Mouse (Mus musculus): Measurements from ENCODE around the gene Ntrk3. TPM values are rescaled to one million over a fixed set of nuclear protein-coding genes. Genes with fewer than 3 reads are reported as not detected.

Gene Ntrk3
- total RNA-seq, 2 experiments from 2014 or later, result 16.9 to 20.4 TPM

DNA sequence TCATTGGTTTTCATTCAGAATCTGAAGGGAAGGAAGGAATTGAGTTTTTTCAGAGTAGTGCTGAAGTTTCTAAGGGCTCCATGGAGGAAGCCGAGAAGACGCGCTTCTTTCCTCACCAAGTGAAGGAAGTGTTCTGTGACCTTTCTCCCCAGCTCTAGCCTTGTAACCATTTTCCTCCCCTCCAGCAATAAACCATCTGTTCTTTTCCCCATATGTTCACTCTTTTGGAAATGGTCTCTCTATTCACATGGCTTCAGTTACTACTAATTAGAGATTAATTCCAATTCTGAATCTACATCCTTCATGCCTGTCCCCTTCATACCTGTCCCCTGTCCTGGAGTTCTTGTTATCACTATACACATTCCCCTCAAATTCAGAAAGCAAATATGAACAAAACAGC, 209.8 kb downstream of the Ntrk3 start:
- no peak for DNase-seq (ENCODE audit: low spot score in 2 of 2)

DNA sequence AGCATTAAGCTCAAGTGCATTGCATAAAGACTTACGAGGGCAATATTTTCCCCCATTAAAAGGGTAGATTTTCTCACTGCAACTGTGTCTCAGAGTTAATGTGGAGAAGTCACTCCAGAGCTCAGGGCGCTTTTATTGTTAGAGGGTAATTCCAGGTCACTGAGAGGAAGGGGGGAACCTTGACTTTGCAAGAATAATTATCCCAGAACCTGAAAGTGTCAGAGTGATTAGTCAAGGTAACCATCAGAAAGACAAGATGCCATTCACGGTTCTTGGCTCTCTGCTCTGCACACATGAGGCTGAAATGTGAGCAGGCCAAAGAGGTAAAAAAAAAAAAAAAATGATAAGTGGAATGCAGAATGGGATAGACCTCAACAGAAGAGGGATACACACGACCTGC, 210.2 kb downstream of the Ntrk3 start:
- no peak for DNase-seq (ENCODE audit: low spot score in 2 of 2)

DNA sequence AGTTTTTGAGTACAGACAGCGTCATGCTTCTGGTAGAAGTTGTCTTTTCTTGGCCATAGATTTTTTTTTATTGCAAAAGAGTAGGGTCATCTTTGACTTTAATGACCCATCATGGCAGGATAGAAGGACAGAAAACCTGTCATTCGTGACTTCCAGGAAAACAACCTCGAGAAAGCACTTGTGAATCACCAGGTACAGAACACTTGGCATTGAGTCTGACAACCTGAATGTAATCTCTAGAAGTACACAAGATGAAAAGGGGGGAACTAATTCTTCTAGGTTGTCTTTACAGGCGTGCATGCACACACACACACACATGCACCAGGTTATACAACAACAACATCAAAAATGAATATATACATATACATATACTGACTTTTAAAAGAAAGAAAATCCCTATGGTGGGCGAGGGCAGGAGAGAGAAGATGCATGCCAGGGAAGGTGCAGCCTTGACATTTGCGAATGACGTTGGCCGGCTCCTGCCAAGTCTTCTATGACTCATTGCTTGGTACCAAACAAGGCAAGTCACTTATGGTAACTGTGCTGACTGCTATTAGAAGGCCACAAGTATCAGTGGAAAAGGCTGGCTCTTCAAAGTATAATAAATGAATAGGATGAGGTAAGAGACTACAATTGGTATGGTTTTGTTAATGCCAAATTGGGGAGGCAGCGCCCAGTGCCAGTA, 217.4 kb downstream of the Ntrk3 start:
- peak in 1 of 2 experiments; percentile 6 for DNase-seq (ENCODE audit: low spot score in 2 of 2)

- no peak for DNase-seq (ENCODE audit: low spot score in 2 of 2)
These were observed 218.1 kb downstream of the Ntrk3 start for GRCm38 (mm10) chr7:78519689-78520088.

GRCm38 (mm10) chr7:78518760-78519363, 218.9 kb downstream of the Ntrk3 start:
- DNase-seq (ENCODE audit: low spot score in 2 of 2), result no peak

DNA sequence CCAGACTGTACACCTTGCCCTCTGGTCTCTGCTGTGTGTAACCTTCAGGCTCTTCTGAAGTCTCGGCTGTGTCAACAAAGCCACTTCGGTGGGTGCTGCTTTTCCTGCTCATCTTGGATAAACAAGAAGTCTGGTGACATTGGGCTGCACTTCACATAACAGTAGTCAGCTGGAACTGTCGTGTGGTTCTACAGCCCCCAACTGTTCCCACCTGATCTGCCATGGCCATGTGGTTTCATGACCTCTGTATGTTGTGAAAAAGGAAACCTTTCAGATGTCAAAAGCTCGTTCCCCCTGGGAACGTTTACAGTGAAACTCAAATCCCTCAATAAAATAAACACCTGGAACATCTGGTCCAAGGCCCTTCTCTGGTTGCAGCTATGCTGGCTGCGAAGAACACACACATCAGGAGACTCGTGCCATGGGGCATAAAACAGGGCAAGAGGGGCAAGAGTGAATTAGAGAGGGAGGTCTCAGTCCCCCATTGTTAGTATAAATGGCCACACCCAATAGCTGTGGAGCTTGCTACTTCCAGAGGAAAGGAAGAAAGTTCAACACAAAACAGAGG, 222.7 kb downstream of the Ntrk3 start:
- DNase-seq (ENCODE audit: low spot score in 2 of 2), result no peak

GRCm38 (mm10) chr7:78507032-78507611, 230.7 kb downstream of the Ntrk3 start:
- no peak for DNase-seq (ENCODE audit: low spot score in 2 of 2)

GRCm38 (mm10) chr7:78500863-78501262, 236.9 kb downstream of the Ntrk3 start:
- DNase-seq (ENCODE audit: low spot score in 2 of 2), result no peak

GRCm38 (mm10) chr7:78499970-78500369, 237.8 kb downstream of the Ntrk3 start:
- DNase-seq (ENCODE audit: low spot score in 2 of 2), result no peak

GRCm38 (mm10) chr7:78498356-78498755, 239.5 kb downstream of the Ntrk3 start:
- DNase-seq (ENCODE audit: low spot score in 2 of 2), result no peak

GRCm38 (mm10) chr7:78497819-78498218, 240.0 kb downstream of the Ntrk3 start:
- DNase-seq (ENCODE audit: low spot score in 2 of 2), result peak in 1 of 2 experiments; percentile 10

GRCm38 (mm10) chr7:78493591-78493990, 244.2 kb downstream of the Ntrk3 start:
- no peak for DNase-seq (ENCODE audit: low spot score in 2 of 2)

GRCm38 (mm10) chr7:78491176-78491575, 246.6 kb downstream of the Ntrk3 start:
- no peak for DNase-seq (ENCODE audit: low spot score in 2 of 2)

GRCm38 (mm10) chr7:78484290-78484689, 253.5 kb downstream of the Ntrk3 start:
- DNase-seq (ENCODE audit: low spot score in 2 of 2), result no peak

GRCm38 (mm10) chr7:78483729-78484128, 254.1 kb downstream of the Ntrk3 start:
- no peak for DNase-seq (ENCODE audit: low spot score in 2 of 2)

- DNase-seq (ENCODE audit: low spot score in 2 of 2), result no peak
These were observed 254.8 kb downstream of the Ntrk3 start for GRCm38 (mm10) chr7:78483061-78483460.

DNA sequence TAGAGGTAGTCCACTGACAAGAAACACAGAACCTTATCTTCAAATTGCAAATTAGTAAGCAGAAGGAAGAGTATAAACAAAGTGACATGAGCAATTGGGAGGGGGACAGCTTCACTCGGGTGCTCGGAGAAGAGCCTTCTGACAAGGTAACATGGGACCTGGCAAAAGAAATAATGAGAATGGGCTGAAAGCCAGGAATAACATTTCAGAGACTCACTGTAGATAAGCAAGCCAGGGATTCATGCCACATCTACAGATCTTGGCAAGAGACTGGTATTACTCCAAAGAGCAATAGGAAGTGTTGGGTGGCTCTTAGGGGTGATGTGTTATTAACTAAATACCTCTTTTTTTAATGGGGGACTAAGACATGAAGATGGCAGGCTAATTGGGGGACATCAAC, 258.9 kb downstream of the Ntrk3 start:
- no peak for DNase-seq (ENCODE audit: low spot score in 2 of 2)

DNA sequence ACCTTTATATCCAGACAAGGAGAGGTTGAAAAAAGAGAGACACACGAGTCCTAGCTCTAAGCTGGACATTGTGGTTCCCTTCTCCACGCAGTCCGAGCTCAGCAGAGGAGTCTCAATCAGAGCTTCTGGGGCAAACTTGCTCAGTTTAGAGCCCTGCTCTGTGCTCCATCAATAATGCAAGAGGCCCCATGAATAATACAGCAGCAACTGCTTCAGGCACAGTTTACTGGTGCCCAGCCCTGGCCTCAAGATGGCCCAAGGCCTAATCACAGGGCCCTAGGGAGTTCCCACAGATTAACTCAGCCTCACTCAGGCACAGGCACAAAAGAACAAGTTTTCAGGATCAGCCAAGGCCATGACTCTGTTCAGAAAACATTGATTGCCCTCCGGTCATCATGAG, 266.1 kb downstream of the Ntrk3 start:
- no peak for DNase-seq (ENCODE audit: low spot score in 2 of 2)

DNA sequence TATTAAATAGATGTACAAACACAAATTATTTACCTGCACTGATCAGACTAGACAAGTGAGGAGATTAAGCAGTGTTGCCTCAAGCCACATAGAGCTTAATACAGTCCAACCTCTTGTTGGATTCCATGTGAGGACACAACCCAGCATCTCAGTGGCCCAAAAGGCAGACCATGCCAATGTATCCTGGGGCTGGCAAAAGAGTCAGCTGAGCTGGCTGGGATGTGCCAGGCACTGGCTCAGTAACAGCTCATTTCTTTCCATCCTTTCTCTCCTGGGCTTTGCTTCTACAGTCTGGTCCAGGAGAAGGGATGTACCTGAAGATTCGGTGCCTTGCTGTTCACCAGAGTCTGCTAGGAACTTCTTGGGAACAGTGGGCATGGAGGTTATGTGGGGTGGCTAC, 266.5 kb downstream of the Ntrk3 start:
- no peak for DNase-seq (ENCODE audit: low spot score in 2 of 2)

DNA sequence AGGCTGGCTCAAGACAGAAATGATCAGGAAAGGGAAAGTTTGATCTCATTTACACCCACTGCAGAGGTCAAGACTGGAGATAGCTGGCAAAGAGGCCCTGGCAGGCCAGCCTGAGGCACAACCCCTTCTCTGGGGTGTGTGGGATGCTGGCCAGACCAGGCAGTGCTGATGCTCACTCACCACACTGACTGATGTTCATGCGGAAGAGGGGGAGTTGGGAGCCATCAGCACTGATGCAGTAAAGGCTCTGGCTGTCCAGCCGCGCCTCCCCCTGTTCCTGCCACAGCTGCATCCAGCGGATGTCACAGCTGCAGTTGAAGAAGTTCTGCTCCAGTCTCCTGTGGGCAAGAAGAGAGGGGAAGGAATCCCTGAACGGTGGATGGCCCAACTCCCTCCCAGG, 275.2 kb downstream of the Ntrk3 start:
- DNase-seq (ENCODE audit: low spot score in 2 of 2), result no peak

DNA sequence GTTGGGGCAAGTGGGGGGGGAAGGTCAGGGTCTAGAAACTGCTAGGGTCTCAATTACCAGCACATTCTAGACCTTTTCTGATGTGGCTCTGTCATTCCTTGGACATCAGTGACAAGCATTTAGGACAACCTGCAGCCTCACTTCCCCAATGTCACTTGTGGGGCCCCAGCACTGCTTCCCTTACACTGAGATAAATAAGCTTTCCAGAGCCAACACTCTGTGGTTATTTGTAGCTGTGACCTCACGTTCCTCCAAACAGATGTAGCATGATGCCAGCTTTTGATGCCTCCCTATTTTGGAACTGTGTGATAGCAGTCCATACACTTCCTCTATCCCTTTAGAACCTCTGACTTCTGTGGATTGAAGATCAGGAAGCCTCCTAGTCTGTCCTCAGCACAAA, 278.8 kb downstream of the Ntrk3 start:
- no peak for DNase-seq (ENCODE audit: low spot score in 2 of 2)

DNA sequence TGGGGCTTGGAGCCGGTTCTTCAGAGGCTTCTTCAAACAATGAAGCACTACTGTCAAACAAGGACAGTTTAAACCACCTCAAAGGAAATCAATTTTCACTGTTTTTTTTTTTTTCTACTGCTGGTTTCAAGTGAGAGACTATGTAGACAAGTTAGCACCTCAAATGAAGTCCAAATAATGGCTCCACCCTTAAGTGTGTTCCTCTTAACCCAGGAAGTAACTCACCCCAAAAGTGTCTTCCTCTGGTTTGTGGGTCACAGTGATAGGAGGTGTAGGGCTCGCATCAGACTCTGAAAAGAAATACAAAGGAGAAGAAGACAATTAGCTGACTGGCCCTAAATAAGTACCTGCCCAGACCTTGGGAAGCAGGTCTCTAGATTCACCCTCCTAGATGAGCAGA, 286.1 kb downstream of the Ntrk3 start:
- no peak for DNase-seq (ENCODE audit: low spot score in 2 of 2)

All from adrenal gland, postnatal 4 days (tissue).